Mouse (Mus musculus) cerebellum, postnatal 10 days (tissue): ENCODE measurements around the gene Ammecr1.
A peak's percentile ranks its signal among the peaks of the same experiment; 100 is the strongest.

Source experiments
- DNase-seq, 2 experiments: peaks; one replicate each; pipeline ENCODE4 v3.0.0; 2021; ENCODE audit warnings: mixed read lengths in 2 of 2

Ammecr1 gene

GRCm38 (mm10) chrX:142966008-142966966 is at the start of gene Ammecr1:
Ammecr1 (minus strand) TSS chrX:142966728.
- DNase-seq, result peak; percentile 82 to 88

GRCm38 (mm10) chrX:143014118-143014517 is 47.6 kb upstream of the Ammecr1 start:
- no peak for DNase-seq

- no peak for DNase-seq
Measured at GRCm38 (mm10) chrX:143012334-143012733, 45.8 kb upstream of the Ammecr1 start.

GRCm38 (mm10) chrX:143011865-143012264 is 45.3 kb upstream of the Ammecr1 start:
- DNase-seq, result no peak

GRCm38 (mm10) chrX:143004131-143004846 is 37.8 kb upstream of the Ammecr1 start:
- no peak for DNase-seq

GRCm38 (mm10) chrX:142997214-142997613 is 30.7 kb upstream of the Ammecr1 start:
- DNase-seq, result no peak

- no peak for DNase-seq
Measured at GRCm38 (mm10) chrX:142994514-142994913, 28.0 kb upstream of the Ammecr1 start.

- DNase-seq, result no peak
Measured at GRCm38 (mm10) chrX:142984170-142984569, 17.6 kb upstream of the Ammecr1 start.

- no peak for DNase-seq
Measured at GRCm38 (mm10) chrX:142983638-142984037, 17.1 kb upstream of the Ammecr1 start.

- DNase-seq, result no peak
Measured at GRCm38 (mm10) chrX:142981530-142982130, 15.1 kb upstream of the Ammecr1 start.

- DNase-seq, result no peak
Measured at GRCm38 (mm10) chrX:142980855-142981529, 14.5 kb upstream of the Ammecr1 start.

- DNase-seq, result no peak
Measured at GRCm38 (mm10) chrX:142979224-142979623, 12.7 kb upstream of the Ammecr1 start.

GRCm38 (mm10) chrX:142972443-142972970 is 6.0 kb upstream of the Ammecr1 start:
- no peak for DNase-seq

GRCm38 (mm10) chrX:142971759-142972158 is 5.2 kb upstream of the Ammecr1 start:
- no peak for DNase-seq

GRCm38 (mm10) chrX:142967067-142967466 is 539 bp upstream of the Ammecr1 start:
- DNase-seq, result no peak

GRCm38 (mm10) chrX:142965236-142966007 is 1.1 kb downstream of the Ammecr1 start:
- DNase-seq, result no peak

GRCm38 (mm10) chrX:142960434-142960833 is 6.1 kb downstream of the Ammecr1 start:
- DNase-seq, result no peak

GRCm38 (mm10) chrX:142959674-142960307 is 6.7 kb downstream of the Ammecr1 start:
- no peak for DNase-seq

- no peak for DNase-seq
Measured at GRCm38 (mm10) chrX:142928430-142928829, 38.1 kb downstream of the Ammecr1 start.

- DNase-seq, result no peak
Measured at GRCm38 (mm10) chrX:142917394-142917793, 49.1 kb downstream of the Ammecr1 start.

GRCm38 (mm10) chrX:142916719-142917118 is 49.8 kb downstream of the Ammecr1 start:
- DNase-seq, result no peak
